Mouse (Mus musculus) kidney, adult 2 months (tissue): ENCODE results near the gene Atf5.

Experiments
- CTCF ChIP-seq: fragments of 200-500 bp; conservative IDR thresholded peaks from 2 replicates; pipeline ENCODE4 v1.5.1; 2011; ENCODE audit warnings: low read depth, mild to moderate bottlenecking, control low read depth, low read length, moderate library complexity, mixed read lengths; ENCODE audit not compliant: insufficient read depth, insufficient read length
- POLR2A ChIP-seq: fragments of 200-500 bp; IDR thresholded peaks from one replicate; pipeline ENCODE4 v1.6.1; 2011; ENCODE audit warnings: low read depth, low read length, control low read depth

GRCm38 (mm10) chr7:44810819-44811557 lies 5.5 kb downstream of the Atf5 start:
- TF ChIP-seq POLR2A = no peak
- no peak for TF ChIP-seq CTCF
